9 mouse cellular contexts compared by ENCODE assay signal in the genomic region with DNA sequence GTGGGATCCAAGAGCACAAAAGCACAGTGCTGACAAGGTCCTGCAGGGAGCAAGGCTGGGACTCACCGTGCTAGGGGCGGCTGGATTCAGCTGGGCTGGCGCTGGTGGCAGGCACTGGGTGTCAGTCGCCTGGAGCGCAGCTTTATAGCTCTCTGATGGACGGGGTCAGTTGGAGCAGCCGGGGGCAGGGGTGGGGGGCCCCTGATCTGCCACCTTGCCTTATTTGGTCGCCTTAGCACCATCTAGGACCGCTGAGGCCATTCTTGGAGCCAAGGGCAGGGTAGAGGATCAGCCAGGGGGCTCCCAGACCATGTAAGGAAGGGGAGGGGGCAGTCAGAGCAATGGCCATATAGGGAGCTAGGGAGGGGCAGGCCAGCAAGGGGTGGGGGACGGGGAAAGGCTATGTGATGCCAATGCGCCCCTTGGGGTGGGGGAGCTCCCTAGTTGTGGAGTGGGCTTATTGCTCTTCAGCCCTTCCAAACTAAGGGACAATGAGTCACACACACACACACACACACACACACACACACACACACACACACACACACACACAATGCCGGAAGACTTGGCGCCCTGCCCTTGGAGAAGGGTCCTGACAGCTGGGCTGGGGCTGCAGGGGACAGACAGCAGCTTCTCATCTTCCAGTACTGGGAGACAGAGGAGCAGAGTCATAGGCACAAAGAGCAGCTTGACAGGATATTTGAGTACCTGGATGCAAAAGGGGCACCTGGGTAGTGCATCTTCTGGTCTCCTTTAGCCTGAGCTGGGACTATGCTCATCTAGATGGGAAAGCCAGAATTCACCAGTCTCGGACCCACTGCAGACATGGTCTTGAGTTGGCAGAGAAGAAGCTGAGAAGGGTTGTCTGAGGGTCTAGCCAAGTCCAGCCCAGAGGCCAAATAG. TPM values are rescaled to one million over a fixed set of nuclear protein-coding genes. Genes with fewer than 3 reads are reported as not detected.
DNase-seq lines count a peak whose midpoint lies in the region; ATAC-seq and TF ChIP-seq lines count a peak whose summit lies in the region.
"Had no signal": no experiment of that assay in that cellular context is flagged by ENCODE, and none has a peak within 500 bp of the region (broad histone marks: within the 10 kb centered on the region; RNA-seq: fewer than 3 reads in every experiment).

A gene (minus strand): TSS at position 853 of the 903 bp plus-strand sequence.

- TF ChIP-seq EP300 in heart, adult 2 months (IDR thresholded peaks at IDR 0.05; ENCODE audit: insufficient read depth, low read depth, low read length) = peak; percentile 79; the same call in 1 of the 2 replicates

- H3K27me3 ChIP-seq in heart, adult 2 months (ENCODE audit: control insufficient read depth, insufficient read depth, low read length) = no peaks in the 10 kb centered on the region
- no peaks in the 10 kb centered on the region for H3K27me3 ChIP-seq in intestine, postnatal 0 days (replicated peaks; ENCODE audit: control insufficient read depth, insufficient read depth, low read length)
- no peaks in the 10 kb centered on the region for H3K27me3 ChIP-seq in stomach, embryonic 15.5 days (replicated peaks)

- no peaks in the 10 kb centered on the region for H3K9me3 ChIP-seq in intestine, postnatal 0 days (ENCODE audit: control insufficient read depth)
- H3K9me3 ChIP-seq in stomach, embryonic 15.5 days = no peaks in the 10 kb centered on the region

- H3K4me2 ChIP-seq in intestine, postnatal 0 days (replicated peaks; ENCODE audit: low read depth) = peak within 1 kb of the TSS; percentile 47
- peak within 1 kb of the TSS; percentile 39 for H3K4me2 ChIP-seq in stomach, embryonic 15.5 days

- DNase-seq in retina, postnatal 1 day = peak; percentile 57
- DNase-seq in retina, embryonic 14.5 days (ENCODE audit: low spot score) = no peak
- DNase-seq in heart, adult 2 months = peak; percentile 73 to 78
- DNase-seq in ovary, postnatal 10 days (ENCODE audit: low spot score) = no peak
- DNase-seq in ovary, postnatal 14 days (ENCODE audit: low spot score) = no peak
- no peak for DNase-seq in MN1 (ENCODE audit: low spot score)
- DNase-seq: kidney, adult 2 months had no signal

- intact Hi-C loops in heart, adult 2 months (cut with DNase I) = no loop called here

- 24% methylated on average over 14 of the region's 14 CpGs for WGBS in heart, adult 2 months
- WGBS in intestine, postnatal 0 days = 25% methylated on average over 14 of the region's 14 CpGs
- 28% methylated on average over 14 of the region's 14 CpGs for WGBS in stomach, embryonic 15.5 days

- no peak for TF ChIP-seq CTCF in heart, adult 2 months (IDR thresholded peaks at IDR 0.05)
- no peak for TF ChIP-seq CTCF in intestine, postnatal 0 days (IDR thresholded peaks at IDR 0.05; ENCODE audit: low read depth)

- peaks cover 15% of the 10 kb centered on the region for H3K36me3 ChIP-seq in heart, adult 2 months (ENCODE audit: control insufficient read depth, insufficient read depth, low read length)
- no peaks in the 10 kb centered on the region for H3K36me3 ChIP-seq in intestine, postnatal 0 days (ENCODE audit: control insufficient read depth, insufficient read depth)
- H3K36me3 ChIP-seq in stomach, embryonic 15.5 days = no peaks in the 10 kb centered on the region

- H3K27ac ChIP-seq in heart, adult 2 months = peak within 1 kb of the TSS; percentile 90
- H3K27ac ChIP-seq in intestine, postnatal 0 days (ENCODE audit: low read depth, low read length) = no peak within 1 kb of the TSS
- H3K27ac ChIP-seq in stomach, embryonic 15.5 days = no peak within 1 kb of the TSS

- peak within 1 kb of the TSS; percentile 55 for H3K4me3 ChIP-seq in heart, adult 2 months
- peak within 1 kb of the TSS; percentile 17 for H3K4me3 ChIP-seq in intestine, postnatal 0 days (ENCODE audit: low read depth, low read length)
- H3K4me3 ChIP-seq in stomach, embryonic 15.5 days (replicated peaks) = peak within 1 kb of the TSS; percentile 10; the same call in 1 of the 2 replicates

- ATAC-seq in intestine, postnatal 0 days = no peak
- ATAC-seq in stomach, embryonic 15.5 days (ENCODE audit: insufficient read depth, low FRiP score, low read depth) = peak; percentile 47

- H3K9ac ChIP-seq in heart, adult 2 months (ENCODE audit: low read depth, low read length) = peak within 1 kb of the TSS; percentile 89
- H3K9ac ChIP-seq in intestine, postnatal 0 days (ENCODE audit: low read depth, low read length) = no peak within 1 kb of the TSS
- H3K9ac ChIP-seq in stomach, embryonic 15.5 days = no peak within 1 kb of the TSS

- H3K79me2 ChIP-seq in heart, adult 2 months (replicated peaks; ENCODE audit: control insufficient read depth, insufficient read depth, low read length) = no peaks in the 10 kb centered on the region

- no peaks in the 10 kb centered on the region; the same call in 1 of the 2 replicates for H3K4me1 ChIP-seq in heart, adult 2 months (ENCODE audit: control insufficient read depth, insufficient read depth, low read length)
- no peaks in the 10 kb centered on the region for H3K4me1 ChIP-seq in intestine, postnatal 0 days (replicated peaks; ENCODE audit: control insufficient read depth, insufficient read depth, low read length)
- peaks cover 6% of the 10 kb centered on the region; the same call in 1 of the 2 replicates for H3K4me1 ChIP-seq in stomach, embryonic 15.5 days

- TF ChIP-seq POLR2A in heart, adult 2 months (IDR thresholded peaks at IDR 0.05; ENCODE audit: insufficient read depth, low read depth, low read length) = peak; percentile 97

RNA-seq across cellular contexts. Expression of the gene that starts here (rescaled TPM):
- over 10,000 TPM in 1 of 2 experiments, 1,000 to 10,000 TPM in 1; 9,778 to 11,260 TPM for total RNA-seq in heart, adult 2 months (2021)
- polyA plus RNA-seq in heart, adult 2 months (2012; rRNA removed) = 24,627 and 41,572 TPM in 2 replicates
- polyA plus RNA-seq in intestine, postnatal 0 days (2015; fragmentation: Nextera tagmentation; extraction: Ambion mirVana) = 7.9 and 10.2 TPM in 2 replicates
- 52.9 and 87.8 TPM in 2 replicates for polyA plus RNA-seq in stomach, embryonic 15.5 days (2015; fragmentation: Nextera tagmentation; extraction: Ambion mirVana)

Comparison
In these comparisons a context has a peak if more than half of its experiments do, and no peak if none do; other contexts are left out.
1. RNA of the gene that starts here (polyA plus RNA-seq): 24,627 to 41,572 TPM in heart, adult 2 months; 52.9 to 87.8 TPM in stomach, embryonic 15.5 days and 7.9 to 10.2 TPM in intestine, postnatal 0 days; every median in the first group is over 100 times any median in the second.
2. DNase-seq: peak in retina, postnatal 1 day (single experiment) and heart, adult 2 months (2 of 2); none in retina, embryonic 14.5 days (single experiment), ovary, postnatal 10 days (single experiment), ovary, postnatal 14 days (single experiment) and MN1 (single experiment).
3. Peak in every context shown above with its lines, with median percentiles within 50 percentile points of each other: H3K4me3 ChIP-seq.